Mouse (Mus musculus) kidney, adult 9 months (tissue): Measurements from ENCODE around the gene Fndc3b.

ENCODE experiments used
- DNase-seq: peaks from one replicate; pipeline ENCODE4 v3.0.0; 2022

Fndc3b gene

DNA sequence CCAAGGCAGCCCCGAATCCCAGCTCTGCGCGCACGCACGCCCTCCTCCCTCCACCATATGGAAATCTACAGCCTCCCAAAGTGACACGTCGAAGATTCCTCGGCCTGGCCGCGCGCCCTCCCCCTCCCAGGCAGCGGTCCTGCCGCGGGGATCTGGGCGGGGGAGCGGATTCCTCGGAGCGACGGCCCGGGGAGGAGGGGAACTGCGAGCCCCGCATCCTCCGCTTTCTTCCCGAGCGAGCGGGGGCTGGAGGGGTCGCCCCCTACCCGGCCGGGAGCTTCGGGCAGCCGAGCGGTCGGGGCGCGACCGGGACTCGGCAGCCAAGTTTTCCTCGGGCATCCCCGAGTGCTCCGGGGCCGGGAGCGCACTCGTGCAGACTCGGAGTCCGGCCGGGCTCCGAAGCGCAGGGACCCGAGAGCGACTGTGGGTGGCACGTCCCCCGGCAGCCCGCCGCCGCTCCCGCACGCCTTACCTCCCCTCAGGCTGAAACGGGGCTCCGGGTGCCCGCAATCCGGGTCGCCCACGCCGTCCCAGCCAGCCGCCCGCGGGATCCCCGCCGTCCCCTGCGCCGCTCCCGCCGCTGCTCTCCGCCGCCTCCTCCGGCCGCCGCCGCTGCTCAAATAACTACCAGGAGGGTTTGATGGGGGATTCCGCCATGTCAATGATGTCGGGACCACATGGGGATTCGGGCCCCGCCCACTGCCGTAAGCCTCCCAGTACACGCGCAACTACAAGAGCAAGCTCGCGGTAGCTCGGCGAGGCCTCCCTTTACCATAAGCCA lies at the start of gene Fndc3b:
Gene Fndc3b, minus strand, starts transcription at position 660 of the 781 bp plus-strand sequence.
- peak; percentile 95 for DNase-seq

- no peak for DNase-seq
Measured at GRCm38 (mm10) chr3:27760278-27760677, 49.2 kb upstream of the Fndc3b start.

DNA sequence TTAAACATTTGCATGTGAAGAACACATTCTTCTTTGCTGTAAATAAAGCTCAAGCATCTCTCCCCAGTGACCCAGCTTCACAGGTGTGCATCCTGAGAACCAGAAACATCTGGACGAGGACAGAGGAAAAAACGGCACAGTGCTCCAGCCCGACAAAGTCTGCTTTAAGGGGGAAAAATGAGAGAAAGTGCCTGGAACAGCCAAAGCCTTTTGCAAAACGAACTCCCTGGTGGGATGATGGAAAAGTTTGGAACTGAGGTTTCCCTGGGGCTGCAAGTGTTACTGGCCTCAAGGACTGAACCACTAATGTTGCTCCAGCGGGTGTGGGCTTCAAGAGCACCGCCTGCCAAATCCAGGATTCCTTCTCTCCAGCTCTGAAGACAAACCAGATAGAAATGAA lies 47.9 kb upstream of the Fndc3b start:
- peak; percentile 13 for DNase-seq

DNA sequence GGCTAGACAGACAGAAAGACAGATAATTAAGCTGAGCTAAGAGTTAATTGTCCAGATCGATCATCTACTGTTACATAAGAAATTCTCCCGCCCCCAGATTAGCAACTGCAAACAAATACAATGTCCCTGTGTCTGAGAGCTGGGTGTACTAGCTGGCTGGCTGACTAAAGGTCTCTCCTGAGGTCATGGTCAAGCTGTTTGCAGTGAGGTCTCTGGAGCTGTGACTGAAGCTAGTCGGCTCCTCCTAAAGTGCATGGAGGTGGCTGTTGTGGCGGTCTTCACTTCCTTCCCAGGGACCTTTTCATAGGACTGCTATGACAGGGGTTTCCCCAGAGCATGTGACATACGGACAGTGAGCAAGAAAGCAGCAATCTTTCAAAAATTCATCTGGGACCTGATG lies 40.5 kb upstream of the Fndc3b start:
- DNase-seq = no peak

- no peak for DNase-seq
Measured at GRCm38 (mm10) chr3:27751156-27751555, 40.0 kb upstream of the Fndc3b start.

GRCm38 (mm10) chr3:27745651-27746050 lies 34.5 kb upstream of the Fndc3b start:
- no peak for DNase-seq

GRCm38 (mm10) chr3:27744754-27745153 lies 33.6 kb upstream of the Fndc3b start:
- peak; percentile 20 for DNase-seq

DNA sequence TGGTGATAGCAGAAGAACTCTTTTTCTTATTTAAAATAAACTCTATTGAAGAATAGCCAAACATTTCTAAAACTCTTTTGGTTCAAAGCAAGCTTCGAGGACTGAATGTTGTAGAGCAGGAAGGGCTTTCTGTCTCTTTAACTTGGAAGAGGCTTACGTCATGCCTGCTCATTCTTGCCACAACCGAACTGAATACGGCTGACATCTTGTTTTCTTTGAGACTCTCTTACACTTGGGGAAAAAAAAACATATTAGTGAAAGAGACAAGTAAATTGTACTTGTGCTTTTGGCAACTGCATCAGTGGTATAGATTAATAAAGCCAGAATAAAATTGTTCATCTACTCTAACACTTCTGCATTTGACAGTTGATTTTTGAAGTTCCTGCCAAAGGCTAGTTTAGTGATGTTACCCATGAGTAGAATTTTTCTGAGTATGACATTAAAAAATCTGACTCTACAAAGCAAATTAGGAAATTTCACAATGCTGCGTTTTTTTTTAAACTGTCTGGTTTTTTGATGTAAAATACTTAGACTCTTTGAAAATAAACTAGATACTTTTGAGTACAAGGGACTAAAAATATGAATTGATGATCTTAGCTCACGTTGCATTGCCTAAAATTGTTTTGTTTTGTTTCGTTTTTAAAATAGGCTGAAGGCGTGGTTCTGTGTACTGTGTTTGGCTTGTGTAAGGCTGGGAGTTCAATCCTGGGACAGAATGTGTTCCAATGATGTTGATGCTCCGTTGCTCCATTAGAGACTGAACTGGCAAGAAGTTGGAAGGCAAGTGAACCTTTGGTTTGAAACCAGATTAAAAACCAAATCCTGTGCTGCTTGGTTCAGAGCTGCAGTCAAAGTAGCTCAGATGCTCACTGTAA lies 32.4 kb upstream of the Fndc3b start:
- DNase-seq = no peak

- DNase-seq = no peak
Measured at GRCm38 (mm10) chr3:27742124-27742523, 31.0 kb upstream of the Fndc3b start.

DNA sequence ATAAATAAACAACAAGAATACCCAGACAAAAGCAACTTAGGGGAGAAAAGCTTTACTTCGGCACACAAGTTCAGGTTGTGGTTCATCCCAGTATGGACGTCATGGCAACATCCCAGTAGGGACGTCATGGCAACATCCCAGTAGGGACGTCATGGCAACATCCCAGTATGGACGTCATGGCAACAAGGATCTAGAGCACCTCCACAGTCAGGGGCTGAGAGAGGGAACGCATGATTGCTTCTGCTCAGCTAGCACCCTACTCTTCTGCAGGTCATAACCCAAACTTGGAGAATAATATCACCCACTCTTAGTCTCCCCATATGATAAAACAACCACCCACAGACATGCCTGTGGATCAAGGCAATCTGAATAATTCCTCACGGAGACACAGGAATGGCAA lies 29.0 kb upstream of the Fndc3b start:
- DNase-seq = no peak

- DNase-seq = no peak
Measured at GRCm38 (mm10) chr3:27736180-27736579, 25.1 kb upstream of the Fndc3b start.

DNA sequence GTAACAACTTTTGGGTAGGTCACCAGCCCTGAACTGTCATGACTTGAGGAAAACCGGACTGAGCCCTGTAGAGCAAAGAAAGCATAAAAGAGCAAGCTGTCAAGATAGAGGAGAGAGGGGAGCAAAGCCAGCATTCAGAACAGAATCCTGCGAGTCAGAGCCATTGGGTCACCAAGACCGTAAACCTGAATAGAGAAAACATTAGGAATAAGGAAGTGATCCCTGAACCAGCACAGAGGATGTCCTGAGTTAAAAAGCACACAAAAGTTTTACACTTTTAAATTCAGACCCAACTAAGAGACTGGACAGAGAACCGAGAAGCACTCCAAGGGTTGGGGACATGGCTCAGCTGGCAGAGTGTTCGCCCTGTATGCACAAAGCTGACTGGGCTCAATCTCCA lies 24.0 kb upstream of the Fndc3b start:
- no peak for DNase-seq

- DNase-seq = no peak
Measured at GRCm38 (mm10) chr3:27728798-27729782, 18.0 kb upstream of the Fndc3b start.

GRCm38 (mm10) chr3:27728176-27728575 lies 17.1 kb upstream of the Fndc3b start:
- DNase-seq = no peak

- DNase-seq = peak; percentile 62
Measured at GRCm38 (mm10) chr3:27725752-27726151, 14.6 kb upstream of the Fndc3b start.

- no peak for DNase-seq
Measured at GRCm38 (mm10) chr3:27724208-27724607, 13.1 kb upstream of the Fndc3b start.

DNA sequence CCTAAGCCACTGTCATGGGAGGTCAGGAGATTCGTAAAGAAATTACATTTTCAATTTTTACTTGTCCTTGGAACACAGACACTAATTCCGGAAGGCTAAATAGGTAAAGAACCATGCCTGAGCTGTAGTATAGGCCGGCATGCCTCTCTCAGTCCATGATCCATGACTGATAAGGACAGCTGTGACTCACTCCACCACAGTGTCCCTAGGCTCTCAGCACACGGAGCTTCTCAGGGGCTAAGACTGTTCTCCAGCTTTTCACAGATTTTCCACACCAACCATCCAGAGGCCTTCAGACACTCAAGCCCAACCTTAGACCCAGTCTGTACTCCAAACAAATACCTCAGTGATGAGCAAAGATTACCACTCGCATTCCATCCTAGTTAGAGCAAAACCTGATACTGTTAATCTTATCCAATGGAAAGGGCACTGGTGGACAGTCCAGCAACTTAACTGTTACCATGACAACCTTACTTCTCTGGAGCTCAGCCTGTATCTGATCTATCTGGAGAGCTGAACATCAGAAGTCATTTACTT lies 7.8 kb upstream of the Fndc3b start:
- no peak for DNase-seq

DNA sequence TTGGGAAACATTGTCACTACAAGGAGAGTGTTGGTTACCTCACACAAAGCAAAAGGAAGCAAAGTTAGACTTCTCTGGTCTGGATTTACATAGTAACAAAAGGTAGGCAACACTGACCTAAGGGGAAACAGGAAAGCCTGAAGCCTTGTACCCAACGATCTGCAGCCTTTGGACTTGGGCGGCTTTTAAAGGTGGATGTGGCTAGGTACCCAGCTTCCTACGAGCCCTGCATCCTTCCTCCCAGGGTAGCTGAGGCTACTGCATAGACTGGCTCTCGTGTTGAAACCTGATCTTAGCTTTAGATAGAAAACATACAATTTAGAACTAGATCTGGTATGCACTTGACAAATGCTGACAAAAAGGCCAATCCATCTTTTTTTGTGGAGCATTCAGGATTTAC lies 2.9 kb upstream of the Fndc3b start:
- DNase-seq = no peak

GRCm38 (mm10) chr3:27712421-27712820 lies 1.3 kb upstream of the Fndc3b start:
- DNase-seq = no peak

DNA sequence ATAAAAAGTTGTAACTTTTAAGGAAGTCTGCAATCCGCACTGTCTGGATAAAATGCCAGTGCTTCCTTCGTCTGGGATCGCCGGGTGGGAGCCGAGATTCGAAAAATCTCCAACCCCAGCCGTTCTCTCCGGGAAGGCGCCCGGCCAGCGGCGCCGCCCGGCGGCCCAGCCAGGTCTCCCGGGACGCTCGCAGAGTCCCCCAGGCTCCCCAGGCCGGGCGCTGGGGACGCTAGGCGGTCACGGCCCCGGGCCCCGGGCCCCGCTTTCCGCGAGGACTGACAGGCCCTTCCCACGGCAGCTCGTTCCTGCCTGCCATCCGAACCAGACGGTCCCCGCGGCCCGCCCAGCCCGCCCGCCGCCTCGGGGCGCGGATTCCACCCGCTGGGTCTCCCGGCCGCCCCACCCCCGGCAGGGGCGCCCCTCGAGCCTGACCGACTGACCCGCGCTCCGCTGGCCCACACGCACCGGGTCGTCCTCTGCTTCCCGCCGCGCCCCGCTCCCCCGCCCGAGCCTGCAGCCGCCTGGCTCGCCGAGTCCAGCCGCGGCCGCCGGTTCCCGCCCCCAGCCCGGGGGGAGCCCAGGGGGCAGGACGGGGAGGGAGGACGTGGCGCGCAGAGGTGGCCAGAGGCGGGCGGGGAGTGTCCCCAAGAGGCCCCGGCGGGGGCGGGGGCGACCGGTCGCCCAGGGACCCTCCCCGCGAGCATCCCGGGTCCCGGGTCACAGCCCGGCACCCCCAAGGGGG lies 1.0 kb downstream of the Fndc3b start:
- DNase-seq = peak; percentile 73

GRCm38 (mm10) chr3:27709096-27709905 lies 1.8 kb downstream of the Fndc3b start:
- DNase-seq = peak; percentile 81
